Mouse (Mus musculus): Measurements from ENCODE around the gene Vwa8. TPM values are rescaled to one million over a fixed set of nuclear protein-coding genes. Genes with fewer than 3 reads are reported as not detected.

The Vwa8 gene
- polyA plus RNA-seq, 1 experiment from 2014 or later, result 6.7 TPM

- ATAC-seq (replicated peaks), result no peak
- Histone ChIP-seq H3K4me3 (no peak overlapping the region), H3K36me3 (replicated peaks) (no peaks in the 10 kb centered on the region), H3K27ac (no peak overlapping the region), H3K27me3 (replicated peaks) (no peaks in the 10 kb centered on the region), H3K4me2 (no peak overlapping the region), H3K9ac (no peak overlapping the region), H3K9me3 (no peaks in the 10 kb centered on the region), H3K4me1 (no peaks in the 10 kb centered on the region)
- 84% methylated on average over 6 of the region's 6 CpGs for WGBS
Measured at GRCm38 (mm10) chr14:79236261-79236660, 387.4 kb downstream of the Vwa8 start.

DNA sequence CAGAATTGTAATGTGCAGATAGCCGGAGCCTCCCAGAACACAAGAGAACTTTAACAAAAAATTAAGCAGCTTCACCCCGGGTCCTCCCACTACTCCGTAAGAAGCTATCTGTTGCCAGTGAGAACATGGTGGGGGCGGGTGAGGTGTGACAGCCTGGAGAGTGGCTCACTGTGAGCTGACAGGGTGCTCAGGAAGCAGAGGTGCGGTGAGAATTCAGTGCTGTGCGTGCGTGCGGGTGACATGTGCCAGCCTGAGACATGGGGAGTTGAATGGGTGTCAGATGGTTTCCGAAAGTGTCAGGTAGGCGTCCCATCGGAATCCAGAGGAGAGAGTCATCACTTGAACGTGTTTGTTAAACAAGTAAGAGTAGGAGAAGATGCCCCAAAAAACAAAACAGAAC lies 390.6 kb downstream of the Vwa8 start:
- Histone ChIP-seq H3K4me2 (no peak overlapping the region), H3K4me3 (no peak overlapping the region), H3K9ac (no peak overlapping the region), H3K9me3 (no peaks in the 10 kb centered on the region), H3K27me3 (replicated peaks) (no peaks in the 10 kb centered on the region), H3K4me1 (peaks cover 2% of the 10 kb centered on the region; the same call in 1 of the 2 replicates), H3K27ac (no peak overlapping the region), H3K36me3 (replicated peaks) (no peaks in the 10 kb centered on the region)
- ATAC-seq (replicated peaks), result no peak
- WGBS, result 92% methylated on average over 12 of the region's 12 CpGs

- 89% methylated on average over 4 of the region's 4 CpGs for WGBS
- no peaks in the 10 kb centered on the region for H3K36me3 ChIP-seq (replicated peaks)
- no peak overlapping the region for H3K27ac ChIP-seq
- H3K4me2 ChIP-seq, result no peak overlapping the region
- H3K9ac ChIP-seq, result no peak overlapping the region
- ATAC-seq (replicated peaks), result no peak
- peaks cover 8% of the 10 kb centered on the region; the same call in 1 of the 2 replicates for H3K4me1 ChIP-seq
- no peaks in the 10 kb centered on the region for H3K27me3 ChIP-seq (replicated peaks)
- no peaks in the 10 kb centered on the region for H3K9me3 ChIP-seq
- H3K4me3 ChIP-seq, result no peak overlapping the region
Measured at GRCm38 (mm10) chr14:79241057-79241570, 392.3 kb downstream of the Vwa8 start.

GRCm38 (mm10) chr14:79241656-79242385 lies 393.0 kb downstream of the Vwa8 start:
- 79% methylated on average over 6 of the region's 6 CpGs for WGBS
- H3K9ac ChIP-seq, result no peak overlapping the region

DNA sequence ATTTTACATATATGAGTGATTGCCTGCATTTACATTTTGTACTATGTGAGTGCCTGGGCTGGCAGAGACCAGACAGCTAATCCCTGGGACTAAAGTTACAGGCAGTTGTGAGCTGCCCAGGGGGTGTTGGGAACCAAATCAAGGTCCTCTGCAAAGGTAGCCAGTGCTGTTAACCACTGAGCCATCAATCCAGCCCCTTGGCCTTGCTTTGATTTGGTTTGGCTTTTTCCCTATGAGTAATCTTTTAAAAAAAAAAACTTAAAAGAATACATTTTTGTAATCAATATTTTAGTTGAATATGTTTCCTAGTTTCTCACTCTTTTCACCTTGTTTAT lies 393.5 kb downstream of the Vwa8 start:
- no peak for ATAC-seq (replicated peaks)
- Histone ChIP-seq H3K4me2 (no peak overlapping the region), H3K36me3 (replicated peaks) (no peaks in the 10 kb centered on the region), H3K4me1 (peaks cover 8% of the 10 kb centered on the region; the same call in 1 of the 2 replicates), H3K9ac (no peak overlapping the region), H3K27me3 (replicated peaks) (no peaks in the 10 kb centered on the region), H3K4me3 (no peak overlapping the region), H3K27ac (no peak overlapping the region), H3K9me3 (no peaks in the 10 kb centered on the region)

More at GRCm38 (mm10) chr14:79241656-79242385, 393.0 kb downstream of the Vwa8 start:
- no peak overlapping the region for H3K4me3 ChIP-seq
- no peak for ATAC-seq (replicated peaks)
- H3K27me3 ChIP-seq (replicated peaks), result no peaks in the 10 kb centered on the region
- H3K4me1 ChIP-seq, result peaks cover 8% of the 10 kb centered on the region; the same call in 1 of the 2 replicates
- H3K36me3 ChIP-seq (replicated peaks), result no peaks in the 10 kb centered on the region
- no peak overlapping the region for H3K4me2 ChIP-seq
- no peak overlapping the region for H3K27ac ChIP-seq
- no peaks in the 10 kb centered on the region for H3K9me3 ChIP-seq

DNA sequence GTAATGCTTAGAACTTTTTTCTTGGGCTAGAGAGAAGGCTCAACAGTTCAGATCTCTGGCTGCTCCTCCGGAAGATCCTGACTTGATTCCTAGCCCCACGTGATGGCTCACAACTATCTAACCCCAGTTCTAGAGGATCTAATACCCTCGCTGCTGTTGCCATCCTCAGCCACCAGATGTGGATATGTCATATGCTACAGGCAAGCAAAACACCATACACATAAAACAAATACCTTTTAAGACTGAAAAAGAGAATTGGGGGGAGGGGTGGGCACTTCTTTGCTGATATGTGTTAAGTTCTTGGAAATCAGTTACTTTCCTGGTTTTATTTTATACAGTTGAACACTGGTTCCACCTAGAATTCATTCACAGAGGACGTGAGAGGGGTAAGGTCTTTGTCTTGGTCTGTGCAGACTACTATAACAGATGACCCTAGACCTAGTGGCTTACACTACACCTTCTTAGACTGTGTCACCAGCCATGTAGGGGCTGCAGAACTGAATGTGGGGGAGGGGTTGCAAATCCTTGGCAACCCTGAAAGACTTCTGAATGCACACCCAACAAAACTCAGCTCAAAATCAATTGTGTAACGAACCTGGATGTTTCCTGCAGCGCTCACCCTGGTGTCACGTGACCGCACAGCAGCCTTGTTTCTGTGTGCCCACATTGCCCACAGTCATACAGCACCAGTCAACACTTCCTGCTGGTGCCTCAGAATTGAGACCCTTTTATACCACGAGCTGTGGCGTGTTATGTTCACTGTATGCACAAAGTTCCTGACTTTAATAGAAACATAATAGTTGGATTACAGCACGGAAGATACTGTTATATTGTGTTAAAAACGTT lies 394.4 kb downstream of the Vwa8 start:
- no peaks in the 10 kb centered on the region for H3K36me3 ChIP-seq (replicated peaks)
- H3K9me3 ChIP-seq, result no peaks in the 10 kb centered on the region
- no peak overlapping the region for H3K4me2 ChIP-seq
- H3K4me1 ChIP-seq, result peaks cover 10% of the 10 kb centered on the region; the same call in 1 of the 2 replicates
- H3K4me3 ChIP-seq, result no peak overlapping the region
- H3K27me3 ChIP-seq (replicated peaks), result no peaks in the 10 kb centered on the region
- no peak overlapping the region for H3K27ac ChIP-seq
- WGBS, result 80% methylated on average over 12 of the region's 12 CpGs
- H3K9ac ChIP-seq, result no peak overlapping the region
- ATAC-seq (replicated peaks), result no peak

GRCm38 (mm10) chr14:79244571-79244970 lies 395.7 kb downstream of the Vwa8 start:
- ATAC-seq (replicated peaks), result peak; percentile 84
- Histone ChIP-seq H3K4me3 (no peak overlapping the region), H3K4me1 (peaks cover 10% of the 10 kb centered on the region; the same call in 1 of the 2 replicates), H3K27me3 (replicated peaks) (no peaks in the 10 kb centered on the region), H3K4me2 (no peak overlapping the region), H3K36me3 (replicated peaks) (no peaks in the 10 kb centered on the region), H3K9ac (no peak overlapping the region), H3K27ac (peak overlapping the region; percentile 28), H3K9me3 (no peaks in the 10 kb centered on the region)
- WGBS, result 58% methylated on average over 3 of the region's 3 CpGs

DNA sequence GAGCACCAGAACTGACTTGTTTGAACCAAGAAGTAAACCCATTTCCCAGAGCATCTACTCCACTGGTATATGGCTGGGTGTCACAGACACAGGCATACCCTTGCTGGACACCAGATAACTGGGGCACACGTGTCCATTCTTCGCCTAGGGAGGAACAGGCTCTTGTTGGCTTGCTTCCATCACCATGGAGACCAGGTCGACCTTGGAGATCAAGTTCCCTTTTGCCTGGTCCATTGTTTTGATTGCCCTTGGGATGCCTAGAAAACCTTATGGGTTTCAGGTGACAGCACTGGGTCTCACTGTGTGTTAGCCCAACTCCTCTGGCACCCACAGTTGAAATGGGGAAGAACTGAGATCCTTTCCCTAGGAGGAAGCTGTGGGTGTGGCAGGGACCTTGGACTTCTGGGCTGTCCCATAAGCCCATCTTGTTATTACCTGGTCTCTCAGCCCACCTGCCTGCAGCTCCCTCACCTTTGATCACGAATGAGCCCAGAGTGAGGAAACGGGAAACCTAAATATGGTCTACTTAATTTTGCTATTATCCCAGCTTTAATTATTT lies 403.0 kb downstream of the Vwa8 start:
- WGBS, result 79% methylated on average over 5 of the region's 5 CpGs
- ATAC-seq (replicated peaks), result no peak
- Histone ChIP-seq H3K27ac (no peak overlapping the region), H3K4me2 (no peak overlapping the region), H3K36me3 (replicated peaks) (no peaks in the 10 kb centered on the region), H3K27me3 (replicated peaks) (no peaks in the 10 kb centered on the region), H3K9ac (no peak overlapping the region), H3K4me1 (0 out of 2 replicates have a peak, but pooled peaks cover 2% of the 10 kb centered on the region), H3K4me3 (no peak overlapping the region), H3K9me3 (no peaks in the 10 kb centered on the region)

Other genes with a start within 250 kb of the Vwa8 start
- gene Dgkh, start 116.3 kb upstream of the Vwa8 start, polyA plus RNA-seq (2015; fragmentation: Nextera tagmentation; extraction: Ambion mirVana), result 2.8 and 3.1 TPM in 2 replicates